Mouse (Mus musculus) adipocyte (in vitro differentiated cells): Measurements from ENCODE around the gene Samd7.
"Not testable (repeated sequence)": the region's sequence is repeated elsewhere in the genome, so short reads cannot be mapped to it uniquely, and the experiment has no call there.

Experiments used
- DNase-seq: peaks from one replicate; pipeline ENCODE4 v3.0.0-alpha.2; 2016; ENCODE audit warnings: low spot score

The Samd7 gene

DNA sequence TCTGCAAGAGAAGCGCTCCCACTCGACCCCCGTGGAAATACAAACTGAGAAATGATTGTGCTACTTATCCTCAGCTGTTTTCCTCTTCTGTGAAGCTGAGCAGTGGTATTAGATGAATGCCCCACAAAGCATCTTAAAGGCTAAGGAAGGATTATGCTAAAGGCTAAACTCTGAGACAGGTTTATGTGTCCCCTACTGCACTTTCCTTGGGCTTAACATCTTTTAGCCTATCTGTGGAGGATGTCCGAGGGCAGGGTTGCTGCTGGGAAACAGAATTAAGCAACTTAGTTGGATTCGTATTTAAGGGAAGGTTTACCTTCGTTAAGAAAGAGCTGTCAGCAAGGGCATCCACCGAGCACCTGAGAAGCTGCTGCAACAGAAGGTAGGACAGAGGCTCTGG is at the start of gene Samd7:
Gene Samd7 (plus strand): TSS at position 288 of the 400 bp plus-strand sequence.
- no peak for DNase-seq

DNA sequence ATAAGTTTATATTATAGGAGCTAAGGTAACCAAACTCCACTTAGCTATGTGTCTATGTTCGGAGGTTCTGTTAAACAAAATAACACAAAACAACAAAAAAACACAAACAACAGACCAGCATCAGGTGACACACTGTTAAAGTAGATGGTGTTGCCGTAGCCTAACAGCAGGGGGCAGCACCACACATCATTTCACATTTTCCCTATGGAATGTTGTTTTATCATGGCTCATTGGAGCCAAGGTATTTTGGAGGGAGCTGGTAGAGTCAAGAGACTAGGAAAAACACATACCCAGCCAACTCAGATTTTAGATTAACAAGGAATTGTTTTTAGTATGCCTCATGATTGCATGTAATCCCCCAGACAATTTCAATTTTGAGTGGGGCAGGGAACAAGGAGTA is 49.7 kb upstream of the Samd7 start:
- DNase-seq, result peak; percentile 84

DNA sequence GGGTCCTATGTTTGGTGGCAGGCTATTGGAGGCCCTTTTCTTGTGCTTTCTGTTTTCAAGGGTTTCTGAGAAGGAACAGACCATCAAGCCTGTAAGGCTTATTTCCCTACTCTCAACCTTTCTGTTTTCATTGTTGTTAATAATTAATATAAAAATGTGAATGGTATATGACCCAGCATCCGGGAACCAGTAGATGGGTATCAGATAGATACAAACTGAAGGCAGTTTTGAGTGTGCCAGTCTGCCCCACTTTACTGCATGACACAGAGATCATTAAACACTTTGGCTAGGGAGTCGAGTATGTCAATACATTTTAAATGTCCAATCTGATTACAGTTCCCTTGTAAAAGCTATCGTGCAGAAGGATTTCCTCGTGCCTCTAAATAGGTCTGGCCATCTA is 48.2 kb upstream of the Samd7 start:
- no peak for DNase-seq

DNA sequence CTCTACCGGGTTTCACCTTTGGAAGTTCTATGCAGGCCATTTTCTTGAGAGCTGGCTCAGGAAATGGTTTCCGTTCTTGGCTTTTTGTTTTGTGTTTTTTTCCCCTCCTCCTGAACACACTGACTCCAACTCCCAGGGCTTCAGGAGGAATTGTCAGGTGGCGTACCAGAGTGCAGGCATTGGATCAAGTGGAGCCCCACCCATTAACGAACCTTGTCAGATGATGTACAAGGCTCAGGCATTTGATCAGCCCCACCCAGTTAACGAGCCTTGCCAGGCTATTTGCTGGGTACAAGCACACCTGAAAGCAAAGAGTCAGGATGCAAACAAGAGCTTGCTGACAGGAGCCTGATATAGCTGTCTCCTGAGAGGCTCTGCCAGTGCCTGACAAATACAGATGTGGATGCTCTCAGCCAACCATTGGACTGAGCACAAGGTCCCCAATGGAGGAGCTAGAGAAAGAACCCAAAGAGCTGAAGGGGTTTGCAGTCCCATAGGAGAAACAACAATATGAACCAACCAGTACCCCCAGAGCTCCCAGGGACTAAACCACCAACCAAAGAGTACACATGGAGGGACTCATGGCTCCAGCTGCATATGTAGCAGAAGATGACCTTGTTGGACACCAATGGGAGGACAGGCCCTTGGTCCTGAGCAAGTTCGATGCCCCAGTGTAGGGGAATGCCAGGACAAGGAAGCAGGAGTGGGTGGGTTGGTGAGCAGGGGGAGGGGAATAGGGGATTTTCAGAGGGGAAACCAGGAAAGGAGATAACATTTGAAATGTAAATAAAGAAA is 46.2 kb upstream of the Samd7 start, which contains the start of gene Lrrc31:
Gene Lrrc31 (minus strand): TSS at position 133 of the 795 bp plus-strand sequence.
- not testable (repeated sequence) for DNase-seq

DNA sequence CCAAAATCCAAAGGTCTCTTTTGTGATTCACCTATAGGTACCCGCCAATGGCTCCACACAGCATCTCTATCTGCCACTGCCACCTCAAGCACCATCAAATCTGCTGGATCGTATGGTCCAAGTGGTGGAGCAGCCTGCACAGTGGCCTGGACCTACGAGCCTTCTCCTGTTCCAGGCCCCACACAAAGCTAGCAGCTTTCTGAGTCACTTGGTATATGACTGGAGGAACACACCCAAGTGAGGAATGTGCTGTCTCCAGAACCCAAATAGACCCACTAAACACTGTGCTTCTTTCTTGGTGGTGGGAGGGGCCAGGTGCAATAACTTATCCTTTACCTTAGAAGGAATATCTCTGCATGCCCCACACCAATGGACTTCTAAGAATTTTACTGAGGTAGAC is 40.1 kb upstream of the Samd7 start:
- no peak for DNase-seq

DNA sequence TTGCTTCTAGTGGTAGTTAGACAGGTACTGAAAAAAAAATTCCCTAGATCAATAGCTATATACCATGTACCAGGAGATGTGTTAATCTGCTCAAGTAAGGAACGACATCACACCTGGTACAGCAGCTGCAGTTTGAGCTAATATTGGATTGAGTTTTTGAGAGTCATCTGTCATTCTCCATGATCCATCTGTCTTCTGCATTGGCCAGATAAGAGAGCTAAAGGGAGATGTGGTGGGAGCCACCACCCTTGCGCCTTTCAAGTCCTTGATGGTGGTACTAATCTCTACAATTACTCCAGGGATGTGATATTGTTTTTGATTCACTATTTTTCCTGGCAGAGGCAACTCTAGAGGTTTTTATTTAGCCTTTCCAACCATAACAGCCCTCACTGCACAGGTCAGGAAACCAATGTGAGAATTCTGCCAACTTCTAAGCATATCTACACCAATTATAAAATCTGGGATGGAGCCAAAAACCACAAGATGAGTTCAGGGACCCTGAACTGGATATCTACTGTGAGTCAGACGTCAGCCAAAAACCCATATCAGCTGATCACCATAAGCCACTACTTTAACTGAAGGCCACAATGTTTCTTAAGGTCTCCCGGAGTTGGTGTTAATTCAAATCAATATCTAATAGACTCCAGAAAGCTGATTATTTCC is 39.3 kb upstream of the Samd7 start:
- DNase-seq, result no peak

DNA sequence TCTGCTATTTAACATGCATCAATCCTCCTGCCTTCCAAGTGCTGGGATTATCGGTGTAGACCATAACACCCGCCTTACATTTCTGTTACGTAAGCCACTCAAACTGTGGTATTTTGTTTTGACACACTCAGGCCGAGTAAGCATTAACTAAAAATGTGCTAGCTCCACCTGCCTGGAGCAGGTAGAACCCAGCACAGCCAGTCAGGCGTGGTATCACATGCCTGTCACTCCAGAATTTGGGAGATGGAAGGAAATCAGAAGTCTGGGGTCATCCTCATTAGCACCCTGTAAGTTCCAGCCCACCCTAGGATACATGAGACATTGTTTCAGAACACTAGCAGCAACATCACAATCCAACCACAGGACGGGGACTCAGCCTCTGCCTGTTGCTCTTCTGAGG is 35.9 kb upstream of the Samd7 start:
- no peak for DNase-seq

DNA sequence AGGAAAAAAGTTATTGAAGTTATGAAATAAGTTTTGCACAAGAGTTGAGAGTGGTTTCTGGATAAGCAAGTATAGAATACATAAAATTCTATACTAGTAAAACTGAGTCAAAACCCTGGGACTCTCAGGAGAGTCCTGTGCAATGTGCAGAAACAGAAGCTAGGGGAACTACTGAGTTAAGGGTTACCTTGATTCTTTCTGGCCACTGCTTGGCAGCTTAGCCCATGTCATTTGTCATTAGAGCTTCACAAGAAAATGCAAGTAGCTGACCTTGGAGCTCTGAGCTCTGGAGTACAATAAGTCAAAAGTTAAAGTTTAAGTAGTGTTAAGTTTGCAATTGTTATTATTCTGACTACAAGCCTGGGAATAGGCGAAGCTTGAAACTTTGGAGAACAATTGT is 32.8 kb upstream of the Samd7 start:
- peak; percentile 23 for DNase-seq

DNA sequence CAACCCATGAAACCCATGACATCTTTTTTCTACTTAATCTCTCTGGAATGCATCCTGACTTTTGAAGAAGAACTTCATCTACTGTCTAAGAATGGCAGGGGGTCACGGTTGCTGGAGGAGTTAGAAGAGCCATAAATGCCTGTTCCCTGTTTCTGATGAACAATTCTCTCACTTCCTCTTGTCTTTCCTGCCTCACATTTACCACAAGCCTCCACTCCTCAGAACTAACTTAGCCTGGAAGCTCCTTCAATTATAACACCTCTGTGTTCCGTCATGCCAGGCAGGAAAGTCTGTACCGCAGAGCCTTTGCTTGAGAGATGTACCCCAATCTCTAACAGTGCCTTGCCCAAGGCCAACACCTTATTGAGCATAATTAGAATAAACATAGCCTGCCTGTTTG is 27.4 kb upstream of the Samd7 start:
- no peak for DNase-seq

DNA sequence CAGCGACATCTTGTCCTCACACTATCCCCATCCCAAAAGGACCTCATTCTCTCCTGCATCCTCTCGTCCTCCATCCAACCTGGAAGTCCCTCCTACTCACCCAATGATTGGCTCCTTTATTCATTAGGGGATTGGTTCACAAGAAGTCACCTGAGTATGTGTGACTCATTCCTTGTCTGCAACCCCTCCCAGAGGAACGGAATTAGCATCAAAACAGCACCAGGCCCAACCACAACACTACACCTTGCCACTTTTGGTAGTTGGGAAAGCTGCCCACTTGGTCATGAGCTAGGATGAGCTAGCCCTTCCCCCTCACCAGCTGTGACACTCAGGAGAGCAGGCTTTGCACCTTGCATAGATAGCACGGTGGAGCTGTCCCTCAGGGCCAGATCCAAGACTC is 24.1 kb upstream of the Samd7 start:
- DNase-seq, result no peak

DNA sequence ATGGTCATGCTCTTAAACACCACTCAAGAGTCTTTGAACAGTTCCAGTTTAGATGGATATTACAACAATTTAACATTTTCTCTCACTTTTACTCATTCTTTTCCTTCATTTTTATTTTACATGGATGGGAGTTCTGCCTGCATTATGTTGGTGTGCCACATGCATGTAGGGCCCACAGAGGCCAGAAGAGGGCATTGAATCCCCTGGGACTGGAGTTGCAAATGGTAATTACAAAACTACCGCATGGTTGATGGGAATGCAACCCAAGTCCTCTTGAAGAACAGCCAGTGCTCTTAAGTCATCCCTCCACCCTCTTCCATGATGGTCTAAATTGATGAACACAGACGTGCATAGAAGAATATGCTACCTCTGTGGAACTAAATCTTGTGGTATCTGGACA is 23.6 kb upstream of the Samd7 start:
- no peak for DNase-seq

DNA sequence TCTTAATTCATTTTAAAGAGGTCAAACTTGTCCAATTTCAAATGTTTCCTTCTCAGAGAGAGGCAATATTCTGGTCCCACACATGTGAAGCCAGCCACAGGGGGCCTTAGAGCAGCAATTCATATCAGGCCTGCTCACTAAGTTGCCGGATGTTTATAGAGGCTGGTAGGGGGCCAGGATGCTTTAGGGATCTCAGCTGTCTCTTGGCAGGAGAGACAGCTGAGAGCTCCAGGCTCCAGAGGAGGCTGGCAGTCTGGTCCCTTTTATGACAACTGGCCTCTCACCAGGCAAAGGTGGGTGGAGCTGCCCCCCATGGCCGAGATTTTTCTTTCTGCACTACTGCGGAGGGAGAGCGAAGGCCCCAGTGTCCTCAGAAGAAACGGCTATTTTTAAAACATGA is 22.9 kb upstream of the Samd7 start:
- no peak for DNase-seq

DNA sequence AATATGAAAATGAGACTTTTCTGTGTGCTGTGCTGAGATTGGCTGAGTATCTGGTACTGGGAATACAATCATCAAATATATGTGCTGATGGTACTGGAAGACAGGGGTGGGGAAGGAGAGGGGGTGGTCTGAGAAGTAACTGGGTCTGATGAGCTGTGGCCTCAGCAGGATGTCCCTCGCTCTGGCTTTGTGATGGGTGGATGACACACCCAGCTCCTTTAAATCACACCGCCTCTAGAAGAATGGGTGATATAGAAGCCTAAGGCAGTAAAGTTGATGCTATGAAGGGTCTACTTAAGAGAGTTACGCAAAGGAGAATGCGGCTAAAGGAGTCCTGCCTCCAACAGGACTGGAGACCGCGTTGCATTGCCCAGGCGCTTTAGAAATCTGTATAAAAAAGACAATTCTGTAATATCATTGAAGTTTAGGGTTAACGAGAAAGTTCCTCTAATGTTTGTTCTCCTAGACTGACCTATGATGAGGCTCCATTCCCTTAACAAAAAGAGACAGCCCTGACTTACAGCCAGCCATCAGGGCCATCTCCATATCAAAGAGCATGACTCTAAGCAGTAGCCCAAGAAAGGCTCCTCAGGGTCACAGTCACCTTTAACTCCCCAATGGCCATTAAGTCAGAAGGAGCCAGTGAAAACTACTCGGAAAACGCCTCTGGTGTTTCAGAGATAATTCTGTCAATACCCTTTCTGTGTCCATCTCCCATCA is 21.8 kb upstream of the Samd7 start:
- DNase-seq, result no peak

DNA sequence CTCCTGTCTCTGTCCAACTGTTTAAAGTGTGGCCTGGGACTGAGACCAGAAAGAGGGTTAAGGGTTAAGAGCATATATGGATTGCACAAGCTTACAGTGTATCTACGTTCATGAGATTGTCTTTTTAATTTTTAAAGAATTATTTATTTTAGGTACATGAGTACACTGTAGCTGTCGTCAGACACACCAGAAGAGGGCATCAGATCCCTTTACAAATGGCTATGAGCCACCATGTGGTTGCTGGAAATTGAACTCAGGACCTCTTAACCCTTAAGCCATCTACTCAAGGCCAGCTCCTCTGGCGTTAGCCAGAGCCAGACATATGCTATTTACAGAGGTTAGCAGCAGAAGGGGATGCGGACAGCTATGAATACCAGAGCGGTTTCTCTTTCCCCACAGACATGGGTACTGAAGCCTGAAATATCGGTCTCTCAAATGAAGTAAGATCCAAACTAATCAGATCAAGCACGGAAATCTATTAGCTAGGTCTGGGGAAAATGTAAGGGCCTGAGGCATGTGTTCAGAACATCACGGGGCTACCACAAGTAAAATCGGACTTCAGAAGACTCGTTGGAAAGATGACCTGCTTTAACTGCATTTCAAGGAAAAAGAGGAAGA is 21.1 kb upstream of the Samd7 start:
- DNase-seq, result peak; percentile 17

DNA sequence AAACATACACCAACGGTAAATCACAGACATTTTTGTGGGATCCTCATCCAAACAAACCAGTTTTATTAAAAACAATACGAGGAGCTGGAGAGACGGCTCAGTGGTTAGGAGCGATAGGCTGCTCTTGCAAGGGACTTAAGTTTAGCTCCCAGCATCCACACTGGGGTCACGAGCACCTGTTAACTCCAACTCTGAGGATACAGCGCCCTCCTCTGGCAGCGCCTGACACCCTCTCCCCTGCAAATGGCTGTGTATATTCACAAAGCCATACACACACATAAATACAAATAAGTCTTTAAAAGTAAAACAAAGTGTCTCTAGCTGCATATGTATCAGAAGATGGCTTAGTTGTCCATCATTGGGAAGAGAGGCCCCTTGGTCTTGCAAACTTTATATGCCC is 20.6 kb upstream of the Samd7 start:
- DNase-seq, result no peak

DNA sequence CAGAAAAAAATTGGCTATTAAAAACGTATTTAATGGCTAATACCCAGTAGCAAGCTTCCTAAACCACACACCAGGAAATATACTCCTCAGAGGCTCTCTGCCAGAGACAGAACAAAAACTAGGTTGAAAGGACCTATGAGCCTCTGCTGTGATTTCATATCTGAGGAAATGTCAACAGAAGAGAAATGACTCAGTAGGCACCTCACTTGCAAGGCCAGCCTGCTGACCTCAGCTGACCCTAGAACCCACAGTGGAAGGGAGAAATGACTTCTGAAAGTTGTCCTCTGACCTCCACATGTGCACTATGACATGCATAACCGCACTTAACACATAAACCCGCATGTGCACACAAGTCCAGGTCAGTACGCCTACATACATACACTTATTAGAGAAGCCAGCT is 18.9 kb upstream of the Samd7 start:
- no peak for DNase-seq

DNA sequence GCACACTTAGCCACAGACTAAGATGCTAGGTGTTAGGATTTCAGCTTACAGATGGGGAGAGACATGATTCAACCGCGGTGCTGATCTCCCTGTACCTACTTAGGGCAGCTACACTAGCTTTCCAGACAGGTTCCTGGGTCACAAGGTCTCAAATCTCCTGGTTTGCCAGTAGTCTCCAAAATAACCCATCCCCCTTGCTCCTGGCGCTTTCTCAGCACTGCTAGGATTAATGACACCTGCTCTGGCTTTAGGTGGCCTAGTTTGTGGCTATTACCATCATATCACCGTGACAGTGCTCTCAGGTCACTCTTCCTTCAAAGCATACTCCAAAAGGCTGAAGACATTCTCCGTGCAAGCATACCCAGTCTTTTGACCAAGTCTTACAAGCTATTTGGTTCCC is 17.0 kb upstream of the Samd7 start:
- DNase-seq, result no peak

DNA sequence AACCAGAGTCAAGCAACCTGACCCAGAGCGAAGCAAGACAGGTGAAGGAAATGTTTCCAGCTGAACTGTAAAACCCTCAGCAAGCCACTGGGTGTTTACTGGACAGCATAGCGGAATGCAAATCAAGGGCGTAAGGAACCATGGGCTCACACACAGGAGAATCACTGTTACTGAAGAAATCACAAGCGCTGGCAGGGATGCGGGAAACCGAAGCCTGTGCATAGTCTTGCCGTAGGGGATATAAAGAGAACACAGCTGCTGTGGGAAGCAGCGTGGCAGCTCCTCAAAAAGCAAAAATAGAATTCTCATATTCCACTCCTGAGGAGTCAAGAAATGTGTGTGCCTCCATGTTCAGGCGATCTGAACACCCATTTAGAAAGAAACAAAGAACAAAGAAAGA is 9.3 kb upstream of the Samd7 start:
- no peak for DNase-seq

DNA sequence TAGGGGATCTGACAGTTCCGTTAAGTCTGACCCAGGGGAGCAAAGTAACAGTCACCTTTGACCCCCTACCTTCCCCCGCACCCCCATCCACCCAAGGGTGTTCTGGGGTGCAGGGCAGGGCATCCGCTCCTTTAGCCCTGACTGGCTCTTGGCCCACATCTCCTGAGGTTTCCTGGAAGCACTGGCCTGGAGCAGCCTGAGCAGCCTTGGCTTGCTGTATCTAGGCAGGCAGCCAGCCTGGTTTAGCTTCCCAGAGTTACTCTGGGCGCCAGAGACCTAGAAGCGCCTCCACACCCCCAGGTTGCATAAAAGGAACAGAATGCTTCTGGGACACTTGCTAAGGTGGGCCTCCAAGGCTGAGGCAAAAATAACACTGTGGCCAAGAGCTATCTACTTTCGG is 4.8 kb upstream of the Samd7 start:
- DNase-seq, result peak; percentile 91

DNA sequence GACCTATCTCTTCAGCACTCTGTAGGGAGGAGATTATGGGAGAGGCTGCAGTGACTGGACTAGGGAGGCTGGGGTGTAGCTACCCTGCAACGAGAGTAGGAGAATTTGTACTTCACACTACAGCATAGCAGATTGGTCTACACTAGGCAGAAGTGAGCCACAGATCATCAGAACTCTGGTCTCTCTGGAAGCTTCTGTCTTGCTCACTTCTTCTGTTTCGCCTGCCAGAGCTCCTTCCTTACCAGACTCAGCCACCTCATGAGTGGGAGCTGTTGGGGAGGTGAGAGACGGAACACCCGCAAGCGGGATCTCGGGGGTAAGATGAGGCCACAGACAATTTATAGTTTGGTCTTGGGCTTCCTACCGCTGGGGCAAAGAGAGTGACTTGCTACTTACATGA is 3.2 kb upstream of the Samd7 start:
- DNase-seq, result no peak

DNA sequence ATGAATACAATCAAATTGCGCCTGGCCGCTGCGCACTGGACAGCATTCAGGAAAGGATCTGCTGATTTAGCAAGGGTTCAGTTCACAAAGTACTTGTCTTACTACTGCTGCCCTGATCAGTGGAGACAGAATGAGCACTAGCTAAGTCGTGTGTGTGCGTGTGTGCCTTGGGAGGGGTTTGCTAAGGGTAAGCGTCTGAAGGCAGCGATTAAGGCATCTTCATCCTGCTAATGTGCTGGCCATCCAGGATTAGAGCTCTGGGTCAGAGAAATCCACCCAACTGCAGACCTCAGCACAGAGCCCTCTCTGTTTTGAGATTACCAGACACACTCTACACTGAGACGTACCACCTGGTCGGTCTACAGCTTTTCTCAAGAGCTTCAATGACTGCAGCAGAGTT is 2.2 kb downstream of the Samd7 start:
- no peak for DNase-seq

DNA sequence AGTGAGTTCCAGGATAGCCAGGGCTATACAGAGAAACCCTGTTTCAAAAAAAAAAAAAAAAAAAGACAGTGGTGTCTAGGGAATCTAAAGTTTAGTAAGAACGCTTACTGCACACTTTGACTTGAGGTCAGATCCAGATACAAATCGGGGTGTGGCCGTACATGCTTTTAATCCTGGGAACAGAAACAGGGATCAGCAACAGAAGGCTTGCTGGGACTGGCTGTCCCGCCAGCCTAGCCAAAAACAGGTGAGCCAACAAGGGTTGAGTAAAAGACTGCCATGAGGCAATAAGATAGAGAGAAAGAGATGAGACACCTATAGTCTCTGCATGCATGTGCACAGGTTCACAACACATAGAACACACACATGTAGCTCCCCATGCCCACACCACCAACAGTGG is 8.6 kb downstream of the Samd7 start:
- no peak for DNase-seq

DNA sequence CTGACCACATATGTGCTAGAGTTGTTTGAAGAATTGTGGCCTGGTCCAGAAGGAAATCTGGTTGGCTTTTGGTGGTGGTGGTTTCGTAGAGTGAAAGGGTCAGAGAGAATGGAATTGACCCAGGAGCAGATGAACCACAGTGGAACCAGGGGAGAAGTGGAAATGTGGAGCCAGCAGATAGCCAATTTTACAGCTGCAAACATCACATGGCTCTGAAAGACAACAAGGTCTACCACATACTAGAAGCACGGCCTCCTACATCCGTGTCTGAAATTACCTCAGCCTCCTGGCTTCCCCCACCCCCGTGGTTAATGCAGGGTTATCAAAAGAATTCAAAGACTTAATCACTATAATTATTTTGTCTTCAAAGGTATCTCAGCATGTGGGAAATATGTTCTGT is 18.8 kb downstream of the Samd7 start:
- no peak for DNase-seq
